Mouse (Mus musculus) 3T3-L1 (cell line): Measurements from ENCODE around the gene Olfr804.

ENCODE experiments used
- DNase-seq: peaks from one replicate; pipeline ENCODE4 v3.0.0-alpha.2; 2015; ENCODE audit warnings: low read depth, low spot score

Gene Olfr804

GRCm38 (mm10) chr10:129702910-129703309 lies at the start of gene Olfr804:
Olfr804 (plus strand) TSS chr10:129703210.
- DNase-seq = no peak

GRCm38 (mm10) chr10:129657394-129657793 lies 45.6 kb upstream of the Olfr804 start, which contains the start of gene Olfr800:
Olfr800 (plus strand) TSS chr10:129657694.
- no peak for DNase-seq

GRCm38 (mm10) chr10:129673765-129674164 lies 29.2 kb upstream of the Olfr804 start, which contains the start of gene Olfr801:
Olfr801 (minus strand) TSS chr10:129673865.
- DNase-seq = no peak

DNA sequence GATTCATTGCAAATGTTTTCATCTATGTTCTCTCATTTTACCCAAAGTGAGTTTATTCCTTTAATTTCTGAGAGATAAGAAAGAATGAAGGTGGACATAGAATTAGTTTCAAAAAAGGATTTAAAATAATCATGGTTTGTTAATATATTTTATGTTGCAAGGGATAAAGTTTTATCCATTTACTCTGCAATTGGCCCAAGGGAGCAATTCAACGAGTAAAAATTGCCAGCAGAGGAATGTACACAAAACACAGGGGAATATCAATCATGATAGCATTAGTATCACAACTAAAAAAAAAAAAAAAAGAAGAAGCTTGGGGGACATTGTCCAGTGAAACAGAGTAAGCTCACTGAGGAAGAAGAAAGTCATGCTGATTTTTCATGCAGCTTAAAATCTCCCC lies 14.9 kb upstream of the Olfr804 start, which contains the start of gene Olfr802:
Olfr802 (minus strand) TSS at position 101 of the 400 bp plus-strand sequence.
- DNase-seq = no peak

GRCm38 (mm10) chr10:129694186-129694585 lies 8.8 kb upstream of the Olfr804 start, which contains the start of gene Olfr803:
Olfr803 (minus strand) TSS chr10:129694286.
- DNase-seq = no peak

DNA sequence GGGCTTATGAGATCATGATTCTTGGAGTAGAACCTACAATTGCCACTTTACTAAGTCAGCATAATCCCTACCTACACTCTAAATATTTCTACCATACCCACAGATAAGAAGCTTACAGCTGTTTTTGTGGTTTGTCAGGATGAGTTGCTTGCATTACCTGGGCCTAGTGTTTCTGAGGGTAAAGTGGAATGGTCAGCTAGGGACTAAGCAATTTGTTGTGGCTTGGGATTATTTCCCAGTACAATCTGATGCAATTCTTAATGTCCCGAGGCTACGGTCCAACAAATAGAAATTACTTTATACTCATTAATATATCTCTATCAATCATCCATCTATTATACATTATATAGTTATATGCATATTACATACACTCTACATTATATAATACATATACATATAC lies 26.3 kb downstream of the Olfr804 start, which contains the start of gene Olfr805:
Olfr805 (minus strand) TSS at position 101 of the 400 bp plus-strand sequence.
- no peak for DNase-seq

DNA sequence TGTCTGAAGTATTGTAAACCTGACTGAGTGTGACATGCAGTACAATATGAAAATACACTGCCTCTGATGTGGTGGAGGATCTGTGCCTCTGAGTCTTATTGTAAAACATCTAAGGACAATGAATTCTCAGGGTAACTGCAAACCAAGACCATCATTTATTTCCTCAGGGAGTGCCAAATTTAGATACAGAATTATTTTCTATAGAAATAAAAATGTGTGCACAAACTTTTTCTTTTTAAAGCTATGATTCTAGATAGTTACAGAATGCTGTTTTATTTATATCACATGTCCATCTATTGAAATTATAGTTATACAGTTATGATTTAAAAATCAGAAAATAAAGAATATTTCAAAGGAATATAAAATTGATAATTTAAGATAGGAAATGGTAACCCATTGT lies 38.8 kb downstream of the Olfr804 start, which contains the start of gene Olfr806:
Olfr806 (minus strand) TSS at position 101 of the 400 bp plus-strand sequence.
- DNase-seq = no peak

DNA sequence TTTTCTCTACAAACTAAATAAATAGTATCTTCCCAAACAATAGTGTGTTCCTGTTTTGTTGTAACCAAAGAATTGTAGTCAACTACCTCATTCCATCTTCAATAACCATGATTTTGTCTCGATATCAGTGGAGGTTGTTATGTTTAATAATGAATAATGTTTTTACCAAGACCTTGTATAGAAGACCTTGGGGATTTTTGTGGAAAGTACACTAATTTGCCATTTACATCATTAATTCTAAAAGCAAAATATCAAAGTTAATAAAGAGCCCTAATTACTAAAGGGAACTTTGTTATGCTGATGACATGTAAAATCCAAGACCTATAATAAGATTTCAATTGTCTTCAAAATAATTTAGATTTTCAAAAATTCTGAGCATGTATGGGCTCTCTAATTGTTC lies 54.7 kb downstream of the Olfr804 start, which contains the start of gene Olfr807:
Olfr807 (minus strand) TSS at position 101 of the 400 bp plus-strand sequence.
- no peak for DNase-seq
